Mouse (Mus musculus) CH12.LX (cell line): Measurements from ENCODE around the gene Ccdc185.

Experiments used
- BHLHE40 ChIP-seq: IDR thresholded peaks from 2 replicates; pipeline ENCODE4 v1.6.1; 2011; ENCODE audit warnings: mild to moderate bottlenecking, low read depth, low read length, improper control_type of control experiment
- CTCF ChIP-seq, 2 experiments: IDR thresholded peaks in 1 of 2; conservative IDR thresholded peaks in 1 of 2; 2 replicates each; pipeline ENCODE4 v1.5.1; 2011 to 2012; ENCODE audit warnings: low read depth in 2 of 2, low read length in 2 of 2, improper control_type of control experiment in 1 of 2, inconsistent platforms in 1 of 2, mild to moderate bottlenecking in 1 of 2, moderate library complexity in 1 of 2
- EP300 ChIP-seq: IDR thresholded peaks from 2 replicates; pipeline ENCODE4 v1.6.1; 2011; ENCODE audit warnings: low read length, improper control_type of control experiment
- HCFC1 ChIP-seq: IDR thresholded peaks from 2 replicates; pipeline ENCODE4 v1.6.1; 2012; ENCODE audit warnings: low read depth, mild to moderate bottlenecking, inconsistent platforms, low read length, improper control_type of control experiment
- MYC ChIP-seq: IDR thresholded peaks from 2 replicates; pipeline ENCODE4 v1.6.1; 2011; ENCODE audit warnings: low read depth, mild to moderate bottlenecking, improper control_type of control experiment, low read length
- POLR2A ChIP-seq: IDR thresholded peaks from 2 replicates; pipeline ENCODE4 v1.6.1; 2011; ENCODE audit warnings: low read depth, mild to moderate bottlenecking, improper control_type of control experiment, low read length
- RAD21 ChIP-seq: IDR thresholded peaks from 2 replicates; pipeline ENCODE4 v1.6.1; 2011; ENCODE audit warnings: low read depth, mild to moderate bottlenecking, low read length, improper control_type of control experiment, moderate library complexity
- ZC3H11A ChIP-seq: IDR thresholded peaks from 2 replicates; pipeline ENCODE4 v1.6.1; 2012; ENCODE audit warnings: low read depth, mild to moderate bottlenecking, inconsistent platforms, low read length, improper control_type of control experiment

GRCm38 (mm10) chr1:182794628-182795027 lies 45.6 kb upstream of the Ccdc185 start:
- TF ChIP-seq MYC, result no peak
- no peak for TF ChIP-seq BHLHE40
- TF ChIP-seq EP300, result no peak
- no peak for TF ChIP-seq HCFC1
- TF ChIP-seq POLR2A, result no peak
- TF ChIP-seq CTCF (conservative IDR thresholded peaks at IDR 0.05 in 1 of 2, IDR thresholded peaks at IDR 0.05 in 1 of 2; ENCODE audit: low read depth in 2 of 2, low read length in 2 of 2), result no peak
- TF ChIP-seq RAD21, result no peak
- TF ChIP-seq ZC3H11A, result no peak
